Mouse (Mus musculus) adrenal gland, postnatal 4 days (tissue): ENCODE data around the gene Tnxb. TPM values are rescaled to one million over a fixed set of nuclear protein-coding genes. Genes with fewer than 3 reads are reported as not detected.

Source experiments
- DNase-seq, 2 experiments: peaks; one replicate each; pipeline ENCODE4 v3.0.0; 2021 to 2022; ENCODE audit warnings: low spot score in 2 of 2, mixed read lengths in 2 of 2
- total RNA-seq, 2 experiments: library from RNA; stranded (reverse); gene quantifications; 2 replicates each; pipeline ENCODE4 v1.2.3; 2021

The Tnxb gene
- total RNA-seq, 2 experiments from 2014 or later = 29.4 to 33.0 TPM

- no peak for DNase-seq
Measured at GRCm38 (mm10) chr17:34643379-34643778, 27.0 kb upstream of the Tnxb start.

GRCm38 (mm10) chr17:34643944-34644343 lies 26.4 kb upstream of the Tnxb start:
- DNase-seq = no peak

GRCm38 (mm10) chr17:34644608-34645007 lies 25.7 kb upstream of the Tnxb start, which contains the start of gene Fkbpl:
Gene Fkbpl, plus strand, starts transcription at chr17:34644764.
- DNase-seq = peak; percentile 71 to 88

DNA sequence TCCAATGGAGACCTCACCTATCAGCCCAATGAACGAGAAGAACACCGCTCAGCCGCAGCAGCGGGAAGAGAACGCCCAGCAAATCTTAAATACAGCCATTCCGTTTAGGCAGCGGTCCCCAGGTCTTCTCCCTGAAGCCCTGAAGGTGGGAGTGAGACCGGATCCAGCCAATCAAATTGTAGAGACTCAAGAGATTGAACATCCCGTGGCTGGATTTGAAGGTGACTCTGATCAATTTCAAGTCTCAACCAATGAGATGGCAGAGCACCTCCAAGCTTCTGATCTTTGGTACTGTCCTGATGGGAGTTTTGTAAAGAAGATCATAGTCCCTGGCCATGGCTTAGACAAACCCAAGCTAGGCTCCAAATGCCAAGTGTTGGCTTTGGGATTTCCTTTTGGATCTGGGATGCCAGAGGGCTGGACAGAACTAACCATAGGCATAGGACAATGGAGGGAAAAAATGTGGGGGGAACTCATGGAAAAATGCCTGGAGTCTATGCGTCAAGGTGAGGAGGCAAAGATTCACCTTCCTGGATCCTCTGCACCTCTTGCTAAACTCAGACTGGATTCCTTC lies 25.0 kb upstream of the Tnxb start:
- DNase-seq = no peak

- DNase-seq = no peak
Measured at GRCm38 (mm10) chr17:34645831-34646511, 24.4 kb upstream of the Tnxb start.

DNA sequence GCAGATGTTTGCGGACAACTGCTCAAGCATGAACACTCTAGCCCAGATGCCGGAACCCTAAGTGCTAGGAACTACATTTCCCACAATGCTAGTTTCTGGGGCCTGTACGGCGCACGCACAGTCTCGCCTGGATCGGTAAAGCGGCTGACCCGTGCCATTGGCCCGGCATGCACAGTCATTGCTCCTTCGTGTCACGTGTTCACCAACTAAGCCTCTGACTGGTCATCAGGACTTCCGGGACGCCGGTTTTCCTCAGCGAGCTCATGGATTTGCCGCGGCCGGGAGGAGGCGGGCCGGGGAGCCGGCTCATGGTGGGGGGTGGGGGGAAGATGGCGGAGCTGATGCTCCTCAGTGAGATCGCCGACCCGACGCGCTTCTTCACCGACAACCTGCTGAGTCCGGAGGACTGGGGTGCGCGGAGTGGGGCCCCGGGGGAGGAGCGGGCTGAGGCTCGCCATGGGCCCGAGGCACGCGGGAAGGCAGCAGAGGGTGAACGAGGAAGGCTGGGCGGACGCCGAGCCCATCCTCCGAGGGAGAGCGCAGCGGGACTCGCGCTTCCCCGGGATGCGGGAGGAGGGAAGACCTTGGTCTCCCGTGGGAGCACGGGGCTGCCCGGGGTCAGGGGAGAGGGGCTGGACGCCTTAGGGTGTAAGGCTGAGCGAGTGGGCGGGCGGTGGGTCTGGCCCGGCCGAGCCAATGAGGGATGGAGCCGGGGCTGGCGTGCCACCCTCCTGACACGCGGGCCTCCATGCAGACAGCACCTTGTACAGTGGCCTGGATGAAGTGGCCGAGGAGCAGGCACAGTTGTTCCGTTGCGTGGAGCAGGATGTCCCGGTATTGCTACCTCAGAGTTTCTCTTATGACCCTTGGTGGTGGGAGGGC lies 23.2 kb upstream of the Tnxb start, which contains the start of gene Atf6b:
Atf6b (plus strand) TSS at position 241 of the 882 bp plus-strand sequence.
- DNase-seq = peak; percentile 71 to 88

DNA sequence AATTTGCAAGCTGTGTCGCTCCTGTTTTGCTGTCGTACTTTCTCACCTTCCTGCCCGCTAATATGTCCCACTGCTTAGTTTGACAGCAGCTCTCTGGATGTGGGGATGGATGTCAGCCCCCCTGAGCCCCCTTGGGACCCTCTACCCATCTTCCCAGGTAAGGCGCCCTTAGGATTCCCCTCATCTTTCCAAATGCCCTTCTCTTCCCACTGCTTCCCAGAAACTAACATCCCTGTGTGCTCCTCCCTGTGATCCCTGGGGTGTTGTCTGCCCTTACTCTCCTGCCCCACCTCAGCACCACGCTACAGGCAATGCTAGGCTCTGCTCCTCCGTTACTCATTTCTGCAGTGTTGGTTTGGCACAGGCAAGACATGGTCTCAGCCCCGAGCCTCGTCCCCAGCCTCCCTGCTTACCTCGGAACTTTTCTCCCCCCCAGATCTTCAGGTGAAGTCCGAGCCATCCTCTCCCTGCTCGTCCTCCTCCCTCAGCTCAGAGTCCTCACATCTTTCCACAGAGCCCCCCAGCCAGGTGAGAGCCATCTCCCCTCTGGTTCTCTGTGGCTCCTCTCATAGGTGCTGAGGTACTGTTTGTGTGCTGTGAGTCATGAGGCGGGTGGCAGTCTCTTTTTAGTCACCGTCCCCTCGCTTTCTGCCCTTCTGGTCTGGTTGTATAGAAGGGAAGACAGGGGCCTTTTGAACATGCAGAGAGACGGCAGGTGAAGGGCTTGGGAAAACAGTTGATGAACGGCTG lies 22.0 kb upstream of the Tnxb start:
- DNase-seq = no peak

DNA sequence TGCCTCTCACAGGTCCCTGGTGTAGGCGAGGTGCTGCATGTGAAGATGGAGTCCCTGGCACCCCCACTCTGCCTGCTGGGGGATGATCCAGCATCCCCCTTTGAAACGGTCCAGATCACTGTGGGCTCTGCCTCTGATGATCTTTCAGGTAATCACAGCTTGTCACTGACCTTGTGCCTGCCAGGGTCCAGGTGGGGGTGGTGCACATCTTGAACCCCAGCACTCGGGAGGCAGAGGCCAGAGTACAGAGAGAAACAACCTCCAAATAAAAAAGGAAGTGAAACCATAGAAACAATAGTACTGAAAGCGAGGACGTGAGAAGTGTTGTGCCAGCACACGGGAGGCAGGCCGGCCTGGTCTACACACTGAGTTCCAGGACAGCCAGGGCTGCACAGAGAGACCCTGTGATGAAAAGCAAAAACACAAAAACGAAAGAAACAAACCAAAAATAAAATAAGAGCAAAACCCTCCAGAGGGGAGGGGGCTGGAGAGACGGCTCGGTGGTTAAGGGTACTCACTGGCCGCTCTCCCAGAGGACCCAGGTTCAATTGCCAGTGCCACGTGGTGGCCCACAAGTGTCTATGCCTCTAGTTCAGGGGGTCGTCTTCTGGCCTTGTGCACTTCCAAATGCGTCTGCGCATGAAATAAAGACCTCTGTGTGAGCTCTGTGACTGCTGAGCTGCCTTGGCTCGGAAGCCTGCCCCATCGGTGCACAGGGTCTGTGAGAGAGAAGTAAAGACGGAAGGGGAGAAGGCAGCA lies 21.1 kb upstream of the Tnxb start:
- no peak for DNase-seq

- no peak for DNase-seq
Measured at GRCm38 (mm10) chr17:34650781-34651180, 19.6 kb upstream of the Tnxb start.

DNA sequence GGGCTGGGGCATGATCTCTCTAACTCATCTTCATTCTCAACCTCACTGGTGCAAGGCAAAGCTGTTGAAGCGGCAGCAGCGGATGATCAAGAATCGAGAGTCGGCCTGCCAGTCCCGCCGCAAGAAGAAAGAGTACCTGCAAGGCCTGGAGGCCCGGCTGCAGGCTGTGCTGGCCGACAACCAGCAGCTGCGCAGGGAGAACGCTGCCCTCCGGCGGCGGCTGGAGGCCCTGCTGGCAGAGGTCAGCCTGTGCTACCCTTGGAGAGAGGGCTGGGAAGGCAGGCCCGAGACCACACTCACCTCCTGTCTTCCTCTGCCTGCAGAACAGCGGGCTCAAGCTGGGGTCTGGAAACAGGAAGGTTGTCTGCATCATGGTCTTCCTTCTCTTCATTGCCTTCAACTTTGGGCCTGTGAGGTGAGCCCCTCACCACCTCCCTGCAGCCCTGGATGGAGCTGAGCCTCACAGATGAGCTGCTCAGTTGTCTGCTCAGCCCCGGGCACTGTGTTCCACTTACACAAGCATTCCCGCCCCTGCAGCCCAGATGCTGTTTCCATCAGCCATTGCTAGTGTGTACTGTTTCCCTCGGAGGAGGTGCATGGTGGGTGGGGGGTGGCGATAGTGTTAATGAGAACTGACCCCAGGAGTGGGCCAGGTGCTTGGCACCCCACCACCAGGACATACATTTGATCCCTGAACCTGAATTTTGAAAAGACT lies 18.7 kb upstream of the Tnxb start:
- DNase-seq = no peak

DNA sequence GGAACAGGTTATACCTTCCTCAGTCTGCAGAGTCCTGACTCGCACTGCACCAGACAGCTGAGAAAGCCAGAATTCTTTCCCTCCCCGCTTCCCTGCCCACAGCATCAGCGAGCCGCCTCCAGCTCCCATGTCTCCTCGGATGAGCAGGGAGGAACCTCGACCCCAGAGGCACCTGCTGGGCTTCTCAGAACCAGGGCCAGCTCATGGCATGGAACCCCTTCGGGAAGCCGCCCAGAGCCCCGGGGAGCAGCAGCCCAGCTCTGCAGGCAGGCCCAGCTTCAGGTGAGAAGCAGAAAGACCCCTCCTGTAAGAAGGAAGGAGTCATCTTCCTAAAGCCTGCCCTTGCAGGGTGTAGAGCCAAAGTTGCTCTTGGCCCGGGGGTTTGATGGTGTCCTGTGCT lies 17.8 kb upstream of the Tnxb start:
- no peak for DNase-seq

DNA sequence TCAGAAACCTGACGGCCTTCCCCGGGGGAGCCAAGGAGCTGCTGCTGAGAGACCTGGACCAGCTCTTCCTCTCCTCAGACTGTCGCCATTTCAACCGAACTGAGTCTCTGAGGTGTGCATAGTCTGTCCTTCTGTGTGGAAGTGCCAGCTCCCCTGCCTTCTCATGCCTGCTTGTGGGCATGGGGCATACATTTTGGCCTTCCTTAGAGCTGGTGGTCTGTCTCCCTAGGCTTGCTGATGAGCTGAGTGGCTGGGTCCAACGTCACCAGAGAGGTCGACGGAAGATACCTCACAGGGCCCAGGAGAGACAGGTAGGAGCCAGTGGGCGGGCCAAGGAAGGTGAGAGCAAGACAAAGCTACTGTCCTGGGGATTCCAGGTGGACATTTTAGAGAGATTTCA lies 17.4 kb upstream of the Tnxb start:
- no peak for DNase-seq

GRCm38 (mm10) chr17:34653746-34654285 lies 16.5 kb upstream of the Tnxb start:
- no peak for DNase-seq

DNA sequence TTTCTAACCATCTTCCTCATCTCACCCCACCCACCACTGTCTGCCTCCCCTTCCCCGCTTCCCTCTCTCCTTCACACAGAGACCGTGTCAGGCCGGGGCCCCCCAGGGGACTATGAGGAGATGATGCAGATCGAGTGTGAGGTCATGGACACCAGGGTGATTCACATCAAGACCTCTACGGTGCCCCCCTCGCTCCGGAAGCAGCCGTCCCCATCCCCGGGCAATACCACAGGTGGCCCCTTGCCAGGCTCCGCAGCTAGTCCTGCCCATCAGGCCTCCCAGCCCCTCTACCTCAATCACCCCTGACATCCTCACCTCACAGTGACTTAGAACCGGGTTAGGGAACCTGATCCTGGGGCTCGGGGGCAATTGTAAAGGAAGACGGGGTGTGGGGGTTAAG lies 15.9 kb upstream of the Tnxb start:
- DNase-seq = no peak

- DNase-seq = no peak
Measured at GRCm38 (mm10) chr17:34655160-34655559, 15.2 kb upstream of the Tnxb start.

DNA sequence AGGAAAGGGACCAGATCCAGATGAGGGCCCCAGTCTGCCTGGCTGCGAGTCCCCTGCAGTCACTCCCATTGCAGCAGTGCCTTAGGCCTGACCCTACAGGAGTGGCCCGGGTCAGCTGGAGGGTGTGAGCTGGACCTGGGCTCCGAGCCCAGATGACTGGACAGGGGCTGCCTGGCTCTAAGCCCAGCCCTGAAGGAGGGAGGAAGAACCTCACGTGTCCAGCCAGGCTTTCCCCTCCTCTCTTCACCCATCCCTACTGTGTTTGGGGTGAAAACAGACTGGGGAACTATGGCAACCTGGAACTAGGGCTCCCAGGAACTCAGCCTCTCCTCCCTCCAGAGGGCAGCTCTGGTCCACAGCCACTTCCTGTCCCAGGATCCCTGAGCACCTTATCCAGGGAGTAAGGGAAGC lies 14.7 kb upstream of the Tnxb start:
- peak in 1 of 2 experiments; percentile 59 for DNase-seq

GRCm38 (mm10) chr17:34656666-34657065 lies 13.7 kb upstream of the Tnxb start:
- DNase-seq = no peak

- no peak for DNase-seq
Measured at GRCm38 (mm10) chr17:34657271-34657670, 13.1 kb upstream of the Tnxb start.

DNA sequence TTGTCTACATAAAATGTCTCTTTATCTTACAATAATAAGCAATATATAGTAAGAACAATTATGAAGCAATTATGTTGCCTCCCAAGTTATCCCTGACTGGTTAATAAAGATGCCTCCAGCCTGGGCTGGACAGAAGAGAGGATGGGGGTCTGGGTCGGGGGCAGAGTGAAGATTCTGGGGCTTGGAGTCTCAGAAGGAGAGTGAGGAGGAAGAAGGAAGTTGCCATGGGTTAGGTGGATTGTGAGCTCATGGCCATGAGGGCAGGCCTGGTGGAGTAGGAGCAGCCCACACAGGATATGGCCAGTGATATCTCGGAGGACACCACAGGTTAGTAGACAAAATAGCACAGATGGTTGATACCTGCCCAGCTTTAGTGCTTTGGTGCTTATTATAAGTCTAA lies 12.2 kb upstream of the Tnxb start:
- no peak for DNase-seq

- no peak for DNase-seq
Measured at GRCm38 (mm10) chr17:34658591-34658990, 11.7 kb upstream of the Tnxb start.
